In genomic region chr14:24993751-24994658, GRCm38 (mm10) we compare ENCODE assay signal across 9 mouse cellular contexts.
DNase-seq lines count a peak whose midpoint lies in the region; TF ChIP-seq lines count a peak whose summit lies in the region.
"Had no signal": no experiment of that assay in that cellular context is flagged by ENCODE, and none has a peak within 500 bp of the region (broad histone marks: within the 10 kb centered on the region; RNA-seq: fewer than 3 reads in every experiment).

No protein-coding gene starts in this region.

- peak; percentile 34 for DNase-seq in gastrocnemius, adult 2 months
- no peak for DNase-seq in gastrocnemius, postnatal 14 days
- peak; percentile 66 for DNase-seq in brain, embryonic 18.5 days (ENCODE audit: low read depth, low spot score)
- DNase-seq in hindbrain, embryonic 10.5 days (ENCODE audit: low spot score): peak; percentile 24
- DNase-seq in lung, postnatal 36 days: peak; percentile 31
- no peak for DNase-seq in spleen, postnatal 4 days (ENCODE audit: low spot score in 2 of 2)
- no peak for DNase-seq in gastrocnemius, postnatal 10 days
- no peak for DNase-seq in kidney, adult 8-10 months

- peaks cover 66% of the 10 kb centered on the region for H3K4me1 ChIP-seq in hindbrain, embryonic 10.5 days (replicated peaks)

- no peak overlapping the region for H3K27ac ChIP-seq in gastrocnemius, adult 2 months
- peak overlapping the region; percentile 68 for H3K27ac ChIP-seq in hindbrain, embryonic 10.5 days
- H3K27ac ChIP-seq: macrophage had no signal

- H3K27me3 ChIP-seq in hindbrain, embryonic 10.5 days (ENCODE audit: insufficient read depth, poor library complexity, severe bottlenecking): peaks cover 30% of the 10 kb centered on the region

- H3K4me3 ChIP-seq in gastrocnemius, adult 2 months: no peak overlapping the region
- H3K4me3 ChIP-seq in hindbrain, embryonic 10.5 days: no peak overlapping the region

- intact Hi-C loops in gastrocnemius, adult 2 months (cut with DNase I): no loop called here
- intact Hi-C loops in gastrocnemius, postnatal 14 days (cut with DNase I; ENCODE audit: low total_unique reads): no loop called here

- peaks cover 8% of the 10 kb centered on the region for H3K9me3 ChIP-seq in hindbrain, embryonic 10.5 days

- no peaks in the 10 kb centered on the region; the same call in 1 of the 2 replicates for H3K36me3 ChIP-seq in hindbrain, embryonic 10.5 days

- 31% methylated on average over 21 of the region's 21 CpGs for WGBS in hindbrain, embryonic 10.5 days

- TF ChIP-seq CTCF in gastrocnemius, adult 2 months (IDR thresholded peaks at IDR 0.05): no peak

Comparison
In these comparisons a context has a peak if more than half of its experiments do, and no peak if none do; other contexts are left out.
1. DNase-seq: peak in gastrocnemius, adult 2 months (single experiment), brain, embryonic 18.5 days (single experiment), hindbrain, embryonic 10.5 days (single experiment) and lung, postnatal 36 days (single experiment); none in gastrocnemius, postnatal 14 days (single experiment), spleen, postnatal 4 days (0 of 2), gastrocnemius, postnatal 10 days (single experiment) and kidney, adult 8-10 months (0 of 2).